Mouse (Mus musculus): ENCODE measurements at regions not wholly inside any gene's neighbourhood (a gene's known extent, or its start where the extent isn't known, plus 50 kb on each side); places are given as distances from the start of the nearest gene placed in this dataset.

GRCm38 (mm10) chr3:148595561-148595960 lies 394.8 kb downstream of the Adgrl2 start:
- TF ChIP-seq CTCF (IDR thresholded peaks at IDR 0.05; ENCODE audit: borderline replicate concordance, extremely low read depth, insufficient read depth, insufficient read length) (no peak), POLR2A (IDR thresholded peaks at IDR 0.05; ENCODE audit: borderline replicate concordance, extremely low read depth, insufficient read depth, insufficient read length, poor library complexity, severe bottlenecking) (no peak)
